Mouse (Mus musculus): ENCODE results near the gene Rnf17. TPM values are rescaled to one million over a fixed set of nuclear protein-coding genes. Genes with fewer than 3 reads are reported as not detected.

Rnf17 gene
- polyA plus RNA-seq, 1 experiment from 2014 or later: 4.8 TPM

- Histone ChIP-seq H3K9ac (ENCODE audit: low read depth, low read length) (no peak overlapping the region), H3K4me2 (no peak overlapping the region), H3K27ac (ENCODE audit: low read depth, low read length) (no peak overlapping the region), H3K9me3 (replicated peaks; ENCODE audit: control insufficient read depth, low read length) (no peaks in the 10 kb centered on the region), H3K36me3 (ENCODE audit: control insufficient read depth, insufficient read depth, low read length) (peaks cover 10% of the 10 kb centered on the region), H3K4me1 (ENCODE audit: control insufficient read depth, insufficient read depth, low read length) (no peaks in the 10 kb centered on the region), H3K4me3 (ENCODE audit: low read depth, low read length) (no peak overlapping the region), H3K27me3 (ENCODE audit: control insufficient read depth, insufficient read depth, low read length) (no peaks in the 10 kb centered on the region)
- no peak for ATAC-seq (replicated peaks; ENCODE audit: insufficient number of reproducible peaks, low FRiP score, low TSS enrichment)
- WGBS (ENCODE audit: insufficient replicate concordance): 87% methylated on average over 2 of the region's 2 CpGs
Measured at GRCm38 (mm10) chr14:56530788-56531187, 128.4 kb downstream of the Rnf17 start.

GRCm38 (mm10) chr14:56544946-56545345 is 142.6 kb downstream of the Rnf17 start:
- H3K4me3 ChIP-seq (ENCODE audit: low read depth, low read length): no peak overlapping the region
- WGBS (ENCODE audit: insufficient replicate concordance): 90% methylated on average over 1 of the region's 1 CpGs
- no peaks in the 10 kb centered on the region for H3K4me1 ChIP-seq (ENCODE audit: control insufficient read depth, insufficient read depth, low read length)
- H3K4me2 ChIP-seq: no peak overlapping the region
- ATAC-seq (replicated peaks; ENCODE audit: insufficient number of reproducible peaks, low FRiP score, low TSS enrichment): no peak
- no peak overlapping the region for H3K9ac ChIP-seq (ENCODE audit: low read depth, low read length)
- no peaks in the 10 kb centered on the region; the same call in 1 of the 2 replicates for H3K36me3 ChIP-seq (ENCODE audit: control insufficient read depth, insufficient read depth, low read length)
- H3K27ac ChIP-seq (ENCODE audit: low read depth, low read length): no peak overlapping the region
- no peaks in the 10 kb centered on the region for H3K9me3 ChIP-seq (replicated peaks; ENCODE audit: control insufficient read depth, low read length)
- H3K27me3 ChIP-seq (ENCODE audit: control insufficient read depth, insufficient read depth, low read length): no peaks in the 10 kb centered on the region

DNA sequence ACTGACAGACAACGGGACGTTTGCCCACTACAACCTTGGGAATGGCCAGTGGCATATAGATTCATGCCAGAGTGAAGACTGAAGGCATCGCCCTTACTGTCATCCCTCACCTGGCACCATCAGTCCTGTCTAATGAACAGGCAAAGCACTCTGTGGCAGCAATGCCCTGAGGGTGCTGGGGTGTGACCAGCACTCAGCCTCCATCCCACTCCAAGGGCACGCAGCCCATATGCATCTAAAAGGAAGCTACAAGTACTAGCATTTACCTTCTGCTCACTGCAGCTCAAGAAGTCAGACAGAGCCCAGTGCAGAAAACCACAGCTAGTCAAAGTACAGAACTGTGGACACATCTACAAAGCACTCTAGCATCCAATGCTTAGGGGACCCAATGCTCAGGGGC is 143.1 kb downstream of the Rnf17 start:
- H3K27ac ChIP-seq (ENCODE audit: low read depth, low read length): no peak overlapping the region
- 88% methylated on average over 4 of the region's 4 CpGs for WGBS (ENCODE audit: insufficient replicate concordance)
- no peaks in the 10 kb centered on the region; the same call in 1 of the 2 replicates for H3K36me3 ChIP-seq (ENCODE audit: control insufficient read depth, insufficient read depth, low read length)
- H3K4me3 ChIP-seq (ENCODE audit: low read depth, low read length): no peak overlapping the region
- no peak for ATAC-seq (replicated peaks; ENCODE audit: insufficient number of reproducible peaks, low FRiP score, low TSS enrichment)
- no peak overlapping the region for H3K9ac ChIP-seq (ENCODE audit: low read depth, low read length)
- H3K27me3 ChIP-seq (ENCODE audit: control insufficient read depth, insufficient read depth, low read length): no peaks in the 10 kb centered on the region
- H3K9me3 ChIP-seq (replicated peaks; ENCODE audit: control insufficient read depth, low read length): no peaks in the 10 kb centered on the region
- no peak overlapping the region for H3K4me2 ChIP-seq
- H3K4me1 ChIP-seq (ENCODE audit: control insufficient read depth, insufficient read depth, low read length): no peaks in the 10 kb centered on the region

GRCm38 (mm10) chr14:56550960-56551359 is 148.6 kb downstream of the Rnf17 start:
- no peak overlapping the region for H3K9ac ChIP-seq (ENCODE audit: low read depth, low read length)
- H3K36me3 ChIP-seq (ENCODE audit: control insufficient read depth, insufficient read depth, low read length): peaks cover 5% of the 10 kb centered on the region
- H3K9me3 ChIP-seq (replicated peaks; ENCODE audit: control insufficient read depth, low read length): no peaks in the 10 kb centered on the region
- ATAC-seq (replicated peaks; ENCODE audit: insufficient number of reproducible peaks, low FRiP score, low TSS enrichment): no peak
- WGBS (ENCODE audit: insufficient replicate concordance): 81% methylated on average over 4 of the region's 4 CpGs
- H3K4me1 ChIP-seq (ENCODE audit: control insufficient read depth, insufficient read depth, low read length): no peaks in the 10 kb centered on the region
- H3K27ac ChIP-seq (ENCODE audit: low read depth, low read length): no peak overlapping the region
- no peak overlapping the region for H3K4me3 ChIP-seq (ENCODE audit: low read depth, low read length)
- no peak overlapping the region for H3K4me2 ChIP-seq
- H3K27me3 ChIP-seq (ENCODE audit: control insufficient read depth, insufficient read depth, low read length): no peaks in the 10 kb centered on the region

- no peak overlapping the region for H3K4me2 ChIP-seq
- H3K36me3 ChIP-seq (ENCODE audit: control insufficient read depth, insufficient read depth, low read length): peaks cover 5% of the 10 kb centered on the region
- no peak overlapping the region for H3K4me3 ChIP-seq (ENCODE audit: low read depth, low read length)
- no peaks in the 10 kb centered on the region for H3K4me1 ChIP-seq (ENCODE audit: control insufficient read depth, insufficient read depth, low read length)
- H3K27ac ChIP-seq (ENCODE audit: low read depth, low read length): no peak overlapping the region
- H3K9me3 ChIP-seq (replicated peaks; ENCODE audit: control insufficient read depth, low read length): no peaks in the 10 kb centered on the region
- H3K27me3 ChIP-seq (ENCODE audit: control insufficient read depth, insufficient read depth, low read length): no peaks in the 10 kb centered on the region
- 88% methylated on average over 6 of the region's 6 CpGs for WGBS (ENCODE audit: insufficient replicate concordance)
- no peak for ATAC-seq (replicated peaks; ENCODE audit: insufficient number of reproducible peaks, low FRiP score, low TSS enrichment)
- no peak overlapping the region for H3K9ac ChIP-seq (ENCODE audit: low read depth, low read length)
Measured at GRCm38 (mm10) chr14:56552924-56553323, 150.5 kb downstream of the Rnf17 start.

DNA sequence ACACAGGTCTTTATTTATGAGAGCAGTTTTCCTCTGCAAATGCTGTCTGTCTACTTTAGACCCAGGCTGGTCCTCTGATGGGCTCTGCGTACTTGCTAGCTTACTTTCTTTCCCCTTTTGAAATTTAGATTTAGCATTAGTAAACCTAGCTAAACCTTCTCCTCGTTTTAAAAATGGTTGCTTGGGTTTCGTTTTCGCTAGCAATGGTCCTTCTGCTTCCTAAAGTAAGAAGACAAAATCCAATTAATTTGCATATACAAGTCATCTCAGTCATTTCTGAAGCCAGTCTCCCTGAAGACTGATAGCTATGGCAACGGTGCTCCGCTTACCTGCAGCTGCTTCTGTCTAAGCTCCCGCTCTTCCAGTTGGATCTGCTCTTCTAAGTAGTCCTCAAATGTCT is 150.9 kb downstream of the Rnf17 start:
- Histone ChIP-seq H3K36me3 (ENCODE audit: control insufficient read depth, insufficient read depth, low read length) (peaks cover 5% of the 10 kb centered on the region), H3K4me2 (no peak overlapping the region), H3K4me1 (ENCODE audit: control insufficient read depth, insufficient read depth, low read length) (no peaks in the 10 kb centered on the region), H3K27me3 (ENCODE audit: control insufficient read depth, insufficient read depth, low read length) (no peaks in the 10 kb centered on the region), H3K27ac (ENCODE audit: low read depth, low read length) (no peak overlapping the region), H3K4me3 (ENCODE audit: low read depth, low read length) (no peak overlapping the region), H3K9ac (ENCODE audit: low read depth, low read length) (no peak overlapping the region), H3K9me3 (replicated peaks; ENCODE audit: control insufficient read depth, low read length) (no peaks in the 10 kb centered on the region)
- WGBS (ENCODE audit: insufficient replicate concordance): 88% methylated on average over 7 of the region's 7 CpGs
- ATAC-seq (replicated peaks; ENCODE audit: insufficient number of reproducible peaks, low FRiP score, low TSS enrichment): no peak

- H3K9ac ChIP-seq (ENCODE audit: low read depth, low read length): no peak overlapping the region
- peaks cover 5% of the 10 kb centered on the region for H3K36me3 ChIP-seq (ENCODE audit: control insufficient read depth, insufficient read depth, low read length)
- no peak overlapping the region for H3K27ac ChIP-seq (ENCODE audit: low read depth, low read length)
- no peak for ATAC-seq (replicated peaks; ENCODE audit: insufficient number of reproducible peaks, low FRiP score, low TSS enrichment)
- H3K4me2 ChIP-seq: no peak overlapping the region
- 96% methylated on average over 2 of the region's 2 CpGs for WGBS (ENCODE audit: insufficient replicate concordance)
- no peaks in the 10 kb centered on the region for H3K9me3 ChIP-seq (replicated peaks; ENCODE audit: control insufficient read depth, low read length)
- no peak overlapping the region for H3K4me3 ChIP-seq (ENCODE audit: low read depth, low read length)
- H3K27me3 ChIP-seq (ENCODE audit: control insufficient read depth, insufficient read depth, low read length): no peaks in the 10 kb centered on the region
- H3K4me1 ChIP-seq (ENCODE audit: control insufficient read depth, insufficient read depth, low read length): no peaks in the 10 kb centered on the region
Measured at GRCm38 (mm10) chr14:56554716-56555115, 152.3 kb downstream of the Rnf17 start.

DNA sequence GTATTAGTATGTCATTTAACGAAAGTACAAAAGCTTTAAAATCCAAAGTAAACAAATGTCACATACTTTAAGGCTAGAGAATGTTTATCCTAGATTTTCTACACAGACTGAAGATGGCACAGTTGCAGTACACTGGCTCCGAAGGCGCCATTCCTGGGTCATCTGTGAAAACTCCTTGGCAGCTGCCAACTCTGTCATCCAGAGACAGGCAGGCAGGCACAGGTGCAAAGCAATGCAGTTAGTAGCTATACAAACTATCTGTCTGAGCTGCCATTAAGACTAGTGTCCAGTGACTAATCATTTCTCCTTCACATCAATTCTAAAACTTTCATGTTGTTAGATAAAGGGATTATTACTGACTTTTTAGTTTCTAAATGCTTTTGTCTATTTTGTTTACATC is 156.8 kb downstream of the Rnf17 start:
- no peak overlapping the region for H3K4me2 ChIP-seq
- no peaks in the 10 kb centered on the region for H3K9me3 ChIP-seq (replicated peaks; ENCODE audit: control insufficient read depth, low read length)
- no peak overlapping the region for H3K9ac ChIP-seq (ENCODE audit: low read depth, low read length)
- H3K4me3 ChIP-seq (ENCODE audit: low read depth, low read length): no peak overlapping the region
- WGBS (ENCODE audit: insufficient replicate concordance): 91% methylated on average over 3 of the region's 3 CpGs
- no peak for ATAC-seq (replicated peaks; ENCODE audit: insufficient number of reproducible peaks, low FRiP score, low TSS enrichment)
- no peaks in the 10 kb centered on the region for H3K27me3 ChIP-seq (ENCODE audit: control insufficient read depth, insufficient read depth, low read length)
- peaks cover 7% of the 10 kb centered on the region; the same call in 1 of the 2 replicates for H3K36me3 ChIP-seq (ENCODE audit: control insufficient read depth, insufficient read depth, low read length)
- H3K27ac ChIP-seq (ENCODE audit: low read depth, low read length): no peak overlapping the region
- no peaks in the 10 kb centered on the region for H3K4me1 ChIP-seq (ENCODE audit: control insufficient read depth, insufficient read depth, low read length)

GRCm38 (mm10) chr14:56567476-56567875 is 165.1 kb downstream of the Rnf17 start:
- no peak overlapping the region for H3K9ac ChIP-seq (ENCODE audit: low read depth, low read length)
- H3K27ac ChIP-seq (ENCODE audit: low read depth, low read length): no peak overlapping the region
- no peak for ATAC-seq (replicated peaks; ENCODE audit: insufficient number of reproducible peaks, low FRiP score, low TSS enrichment)
- H3K4me1 ChIP-seq (ENCODE audit: control insufficient read depth, insufficient read depth, low read length): no peaks in the 10 kb centered on the region
- WGBS (ENCODE audit: insufficient replicate concordance): 56% methylated on average over 7 of the region's 7 CpGs
- no peaks in the 10 kb centered on the region for H3K27me3 ChIP-seq (ENCODE audit: control insufficient read depth, insufficient read depth, low read length)
- H3K4me2 ChIP-seq: no peak overlapping the region
- H3K4me3 ChIP-seq (ENCODE audit: low read depth, low read length): no peak overlapping the region
- H3K36me3 ChIP-seq (ENCODE audit: control insufficient read depth, insufficient read depth, low read length): peaks cover 7% of the 10 kb centered on the region; the same call in 1 of the 2 replicates
- H3K9me3 ChIP-seq (replicated peaks; ENCODE audit: control insufficient read depth, low read length): no peaks in the 10 kb centered on the region

Data from heart, embryonic 11.5 days (tissue).